Mouse (Mus musculus) effector memory CD4-positive, alpha-beta T cell, adult 7 months (primary cell): ENCODE measurements around the gene Scgb2a2. TPM values are rescaled to one million over a fixed set of nuclear protein-coding genes. Genes with fewer than 3 reads are reported as not detected.

Experiments
- polyA plus RNA-seq: library from polyadenylated mRNA; unstranded; fragments of 100-300 nt; shearing (Covaris generic); gene quantifications from one replicate; pipeline ENCODE4 v1.2.1, GENCODE M21; 2017

Gene Scgb2a2
- not detected for polyA plus RNA-seq

DNA sequence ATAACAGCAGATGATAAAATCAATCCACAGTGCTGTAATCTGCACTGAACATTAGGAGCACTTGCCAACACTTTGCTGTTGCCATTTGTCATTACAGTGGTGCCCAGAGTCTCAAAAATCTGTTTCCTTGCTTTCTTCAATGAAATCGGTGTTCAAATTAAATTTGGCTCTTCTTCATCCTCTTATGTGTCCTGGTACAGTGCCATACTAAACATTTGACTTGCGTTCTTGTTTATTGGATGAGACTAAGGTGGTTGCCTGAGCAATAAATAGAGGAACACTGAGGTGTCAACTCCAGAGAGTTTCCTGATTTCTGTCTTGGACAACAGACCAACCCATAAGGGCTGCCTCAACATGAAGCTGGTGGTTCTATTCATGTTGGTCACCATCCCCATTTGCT lies at the start of gene Scgb2a2:
Scgb2a2 (plus strand) TSS at position 301 of the 400 bp plus-strand sequence.

DNA sequence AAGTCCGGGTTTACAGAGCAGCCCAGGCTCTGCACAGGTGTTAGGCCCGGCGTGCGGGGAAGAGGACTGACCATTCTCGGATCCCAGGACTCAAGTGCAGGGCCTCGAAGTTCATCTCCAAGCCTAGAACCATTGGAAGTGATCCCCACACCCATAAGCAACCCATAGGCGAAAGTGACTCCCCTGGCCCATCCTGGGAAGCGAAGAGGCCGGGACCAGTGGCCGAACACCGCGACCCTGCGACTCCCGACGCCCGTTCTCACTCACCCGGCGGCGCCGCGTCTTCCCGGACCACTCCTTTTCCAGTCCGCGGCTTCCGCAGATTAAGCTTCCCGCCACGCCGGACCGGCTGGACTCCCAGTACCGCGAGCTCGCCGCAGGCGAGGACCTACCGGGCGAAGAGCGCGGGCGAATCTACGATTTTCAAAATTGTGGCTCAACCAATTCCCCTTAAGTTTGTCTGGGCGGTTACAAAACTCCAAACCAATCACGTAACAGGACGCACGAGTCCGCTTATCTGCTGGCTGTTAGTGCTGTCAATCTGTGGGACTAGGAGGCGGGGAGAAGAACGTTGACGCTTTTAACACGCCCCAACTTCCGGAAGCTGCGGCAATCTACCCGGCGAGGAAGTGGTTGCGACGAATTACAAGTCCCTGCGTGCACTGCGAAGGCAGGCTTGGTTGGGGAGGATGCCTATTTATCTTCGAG lies 51.9 kb downstream of the Scgb2a2 start, which contains the start of gene Incenp:
Incenp (minus strand) TSS at position 480 of the 708 bp plus-strand sequence.

Other genes starting within 250 kb of the Scgb2a2 start
- 42.4 TPM for gene Incenp, start 52.0 kb downstream of the Scgb2a2 start, polyA plus RNA-seq
- 3,576 TPM for gene Fth1, start 133.0 kb downstream of the Scgb2a2 start, polyA plus RNA-seq
- gene Best1, start 154.1 kb downstream of the Scgb2a2 start, polyA plus RNA-seq, result 0.55 TPM
- gene Rab3il1, start 154.1 kb downstream of the Scgb2a2 start, polyA plus RNA-seq, result not detected
- 0.33 TPM for gene Fads3, start 194.0 kb downstream of the Scgb2a2 start, polyA plus RNA-seq